Comparison of ENCODE assay signal across 11 mouse cellular contexts in the genomic region with DNA sequence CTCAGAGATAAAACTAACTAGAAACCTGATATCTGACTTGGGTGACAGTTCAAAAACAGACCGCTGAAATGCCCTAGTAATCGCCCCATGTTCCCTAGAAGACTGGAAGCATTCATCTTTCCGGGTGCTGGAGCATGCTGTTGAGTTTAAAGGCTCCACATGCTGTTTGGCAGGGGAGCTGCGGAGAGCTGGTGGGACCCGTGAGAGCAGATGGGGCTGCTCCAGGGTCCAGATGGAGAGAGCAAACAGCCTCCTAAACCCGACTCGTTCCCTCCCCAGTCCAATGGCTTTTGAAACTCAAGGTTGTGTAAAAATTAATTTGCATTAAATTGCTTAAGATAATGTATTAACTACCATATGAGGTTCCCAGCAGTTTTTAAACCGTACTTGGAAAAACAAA. TPM values are rescaled to one million over a fixed set of nuclear protein-coding genes. Genes with fewer than 3 reads are reported as not detected.
DNase-seq lines count a peak whose midpoint lies in the region; ATAC-seq lines count a peak whose summit lies in the region.
"Had no signal": no experiment of that assay in that cellular context is flagged by ENCODE, and none has a peak within 500 bp of the region (broad histone marks: within the 10 kb centered on the region; RNA-seq: fewer than 3 reads in every experiment).

No protein-coding gene starts in this region.

- H3K4me1 ChIP-seq in kidney, embryonic 15.5 days, result peaks cover 23% of the 10 kb centered on the region

- peaks cover 5% of the 10 kb centered on the region; the same call in 1 of the 2 replicates for H3K27me3 ChIP-seq in kidney, embryonic 15.5 days
- H3K27me3 ChIP-seq: CH12.LX had no signal

- 0 out of 2 replicates have a peak overlapping the region, but pooled peaks have one; percentile 9 for H3K27ac ChIP-seq in kidney, embryonic 15.5 days

- no peak overlapping the region for H3K4me3 ChIP-seq in kidney, embryonic 15.5 days (replicated peaks)

- H3K4me2 ChIP-seq in kidney, embryonic 15.5 days, result no peak overlapping the region

- no peak for ATAC-seq in kidney, embryonic 15.5 days (replicated peaks; ENCODE audit: low FRiP score)
- ATAC-seq in cerebellum, adult (ENCODE audit: insufficient number of reproducible peaks, low FRiP score, low TSS enrichment), result peak; percentile 85
- ATAC-seq: inflammation-experienced regulatory T-cells, adult 6 months had no signal

- no peak overlapping the region for H3K9ac ChIP-seq in kidney, embryonic 15.5 days

- no peak for DNase-seq in kidney, adult 9 months
- peak; percentile 45 to 59 for DNase-seq in cerebellum, postnatal 36 days
- peak; percentile 49 for DNase-seq in kidney, postnatal 10 days
- DNase-seq in thymus, postnatal 0 days (ENCODE audit: low spot score), result no peak
- DNase-seq in left cerebral cortex, adult 11 months (ENCODE audit: low spot score), result no peak
- no peak for DNase-seq in right cerebral cortex, postnatal 36 days (ENCODE audit: low spot score in 2 of 2)
- DNase-seq: lung, postnatal 14 days had no signal

- no peaks in the 10 kb centered on the region for H3K36me3 ChIP-seq in kidney, embryonic 15.5 days

- 16% methylated on average over 8 of the region's 8 CpGs for WGBS in kidney, embryonic 15.5 days

- H3K9me3 ChIP-seq in kidney, embryonic 15.5 days (replicated peaks), result no peaks in the 10 kb centered on the region

RNA-seq across cellular contexts. Expression of a gene that starts 16.9 kb away (rescaled TPM):
- 8.2 and 9.2 TPM in 2 replicates for polyA plus RNA-seq in kidney, embryonic 15.5 days (2015; fragmentation: Nextera tagmentation; extraction: Ambion mirVana)
- polyA plus RNA-seq in thymus, postnatal 0 days (2015; fragmentation: Nextera tagmentation; extraction: Ambion mirVana), result 4.1 and 4.7 TPM in 2 replicates

RNA-seq across cellular contexts. Expression of a gene that starts 20.7 kb away (rescaled TPM):
- 0.47 and 0.98 TPM in 2 replicates for polyA plus RNA-seq in kidney, embryonic 15.5 days (2015; fragmentation: Nextera tagmentation; extraction: Ambion mirVana)
- polyA plus RNA-seq in thymus, postnatal 0 days (2015; fragmentation: Nextera tagmentation; extraction: Ambion mirVana), result 0.22 and 0.34 TPM in 2 replicates
- polyA plus RNA-seq: inflammation-experienced regulatory T-cells, adult 6 months had no signal

Comparison
In these comparisons a context has a peak if more than half of its experiments do, and no peak if none do; other contexts are left out.
1. DNase-seq: peak in cerebellum, postnatal 36 days (2 of 2) and kidney, postnatal 10 days (single experiment); none in kidney, adult 9 months (single experiment), thymus, postnatal 0 days (single experiment), left cerebral cortex, adult 11 months (single experiment) and right cerebral cortex, postnatal 36 days (0 of 2).